Mouse (Mus musculus) liver, adult 2 months (tissue): ENCODE data around the gene Dennd6b.

Source experiments
- CTCF ChIP-seq: fragments of 200-500 bp; IDR thresholded peaks from 2 replicates; pipeline ENCODE4 v1.5.1; 2011; ENCODE audit warnings: low read depth, low read length, control low read depth
- POLR2A ChIP-seq: fragments of 200-500 bp; IDR thresholded peaks from 2 replicates; pipeline ENCODE4 v1.6.1; 2011; ENCODE audit warnings: low read length, control low read depth; ENCODE audit not compliant: insufficient read depth; ENCODE audit errors: extremely low read depth

GRCm38 (mm10) chr15:89234052-89234451 lies 37.8 kb upstream of the Dennd6b start:
- TF ChIP-seq CTCF (no peak), POLR2A (no peak)
